Mouse (Mus musculus) limb, embryonic 13.5 days (tissue): Measurements from ENCODE around the gene Zeb2. TPM values are rescaled to one million over a fixed set of nuclear protein-coding genes. Genes with fewer than 3 reads are reported as not detected.

Experiments
- ATAC-seq: fragments of 200-750 bp; cut with Nextera tagmentation; 2 replicates; pipeline ENCODE4 v1.8.0; 2017; ENCODE audit warnings: low read depth, moderate number of reproducible peaks, moderate TSS enrichment; ENCODE audit not compliant: low FRiP score
- H3K27ac ChIP-seq: fragments of 300-500 bp; sonication (generic); 2 replicates; pipeline ENCODE4 v1.5.1; 2015; ENCODE audit warnings: inconsistent platforms, mild to moderate bottlenecking, moderate library complexity
- H3K27me3 ChIP-seq: fragments of 300-500 bp; sonication (generic); 2 replicates; pipeline ENCODE4 v1.6.1; 2015; ENCODE audit warnings: mild to moderate bottlenecking, inconsistent platforms
- H3K36me3 ChIP-seq: fragments of 300-500 bp; sonication (generic); 2 replicates; pipeline ENCODE4 v1.6.1; 2015; ENCODE audit warnings: inconsistent platforms, mild to moderate bottlenecking, moderate library complexity
- H3K4me1 ChIP-seq: fragments of 300-500 bp; sonication (generic); 2 replicates; pipeline ENCODE4 v1.6.1; 2015; ENCODE audit warnings: inconsistent platforms
- H3K4me2 ChIP-seq: fragments of 300-500 bp; sonication (generic); replicated peaks from 2 replicates; pipeline ENCODE4 v1.6.1; 2015; ENCODE audit warnings: inconsistent platforms, mild to moderate bottlenecking, moderate library complexity
- H3K4me3 ChIP-seq: fragments of 300-500 bp; sonication (generic); 2 replicates; pipeline ENCODE4 v1.5.1; 2015; ENCODE audit warnings: moderate library complexity, mild to moderate bottlenecking, inconsistent platforms
- H3K9ac ChIP-seq: fragments of 300-500 bp; sonication (generic); 2 replicates; pipeline ENCODE4 v1.6.1; 2015; ENCODE audit warnings: mild to moderate bottlenecking, inconsistent platforms
- H3K9me3 ChIP-seq: fragments of 300-500 bp; sonication (generic); 2 replicates; pipeline ENCODE4 v1.6.1; 2016; ENCODE audit warnings: inconsistent platforms
- WGBS: fragments of 180-500 bp; shearing (Covaris S2); methylation state at CpG from one replicate; pipeline ENCODE4 v1.1.7; 2015; 5-methylcytosine and 5-hydroxymethylcytosine counted together
- polyA plus RNA-seq: library from polyadenylated mRNA; unstranded; fragments of >200 nt; fragmentation: Nextera tagmentation; extraction: Ambion mirVana; gene quantifications from 2 replicates; pipeline ENCODE4 v1.2.1, GENCODE M21; 2015

The Zeb2 gene
- polyA plus RNA-seq, 1 experiment from 2014 or later, result 31.8 TPM

- Histone ChIP-seq H3K9me3 (no peaks in the 10 kb centered on the region), H3K9ac (no peak overlapping the region)
Observed at GRCm38 (mm10) chr2:45125181-45125580, 8.0 kb upstream of the Zeb2 start.

GRCm38 (mm10) chr2:45123490-45123889, 6.3 kb upstream of the Zeb2 start:
- Histone ChIP-seq H3K4me2 (no peak overlapping the region), H3K9me3 (no peaks in the 10 kb centered on the region), H3K36me3 (no peaks in the 10 kb centered on the region), H3K9ac (no peak overlapping the region), H3K4me3 (no peak overlapping the region), H3K27ac (no peak overlapping the region), H3K27me3 (peaks cover 3% of the 10 kb centered on the region; the same call in 1 of the 2 replicates), H3K4me1 (no peaks in the 10 kb centered on the region)
- WGBS, result 69% methylated on average over 5 of the region's 5 CpGs
- ATAC-seq, result no peak

More at GRCm38 (mm10) chr2:45125181-45125580, 8.0 kb upstream of the Zeb2 start:
- no peak overlapping the region for H3K27ac ChIP-seq
- H3K36me3 ChIP-seq, result no peaks in the 10 kb centered on the region
- no peak overlapping the region for H3K4me3 ChIP-seq
- peaks cover 3% of the 10 kb centered on the region; the same call in 1 of the 2 replicates for H3K27me3 ChIP-seq
- ATAC-seq, result no peak
- WGBS, result 73% methylated on average over 4 of the region's 4 CpGs
- no peaks in the 10 kb centered on the region for H3K4me1 ChIP-seq
- no peak overlapping the region for H3K4me2 ChIP-seq

GRCm38 (mm10) chr2:45118121-45118520, 926 bp upstream of the Zeb2 start:
- Histone ChIP-seq H3K4me3 (no peak overlapping the region), H3K27me3 (peaks cover 30% of the 10 kb centered on the region), H3K9ac (no peak overlapping the region), H3K4me2 (no peak overlapping the region), H3K4me1 (peaks cover 7% of the 10 kb centered on the region), H3K27ac (no peak overlapping the region), H3K36me3 (no peaks in the 10 kb centered on the region), H3K9me3 (no peaks in the 10 kb centered on the region)
- no peak for ATAC-seq
- WGBS, result 33% methylated on average over 3 of the region's 3 CpGs

- no peaks in the 10 kb centered on the region for H3K9me3 ChIP-seq
- no peak overlapping the region for H3K27ac ChIP-seq
- 15% methylated on average over 7 of the region's 7 CpGs for WGBS
- ATAC-seq, result no peak
- peak overlapping the region; percentile 65 for H3K9ac ChIP-seq
- peaks cover 7% of the 10 kb centered on the region for H3K4me1 ChIP-seq
- peaks cover 34% of the 10 kb centered on the region for H3K27me3 ChIP-seq
- peak overlapping the region; percentile 54 for H3K4me3 ChIP-seq
- H3K4me2 ChIP-seq, result peak overlapping the region; percentile 85
- H3K36me3 ChIP-seq, result no peaks in the 10 kb centered on the region
Observed at GRCm38 (mm10) chr2:45117592-45117991, 397 bp upstream of the Zeb2 start.

GRCm38 (mm10) chr2:45116531-45117024, 617 bp downstream of the Zeb2 start:
- H3K4me3 ChIP-seq, result peak overlapping the region; percentile 54
- H3K9me3 ChIP-seq, result no peaks in the 10 kb centered on the region
- under 1% methylated on average over 25 of the region's 25 CpGs for WGBS
- 0 out of 2 replicates have a peak overlapping the region, but pooled peaks have one; percentile 28 for H3K27ac ChIP-seq
- H3K4me1 ChIP-seq, result peaks cover 7% of the 10 kb centered on the region
- ATAC-seq, result peak; percentile 20; the same call in 1 of the 2 replicates
- H3K4me2 ChIP-seq, result peak overlapping the region; percentile 85
- H3K27me3 ChIP-seq, result peaks cover 42% of the 10 kb centered on the region
- peak overlapping the region; percentile 65 for H3K9ac ChIP-seq
- no peaks in the 10 kb centered on the region for H3K36me3 ChIP-seq

GRCm38 (mm10) chr2:45115720-45116495, 1.3 kb downstream of the Zeb2 start:
- Histone ChIP-seq H3K27ac (0 out of 2 replicates have a peak overlapping the region, but pooled peaks have one; percentile 28), H3K9ac (peak overlapping the region; percentile 54; the same call in 1 of the 2 replicates), H3K36me3 (no peaks in the 10 kb centered on the region), H3K27me3 (peaks cover 44% of the 10 kb centered on the region), H3K4me3 (peak overlapping the region; percentile 54), H3K4me2 (peak overlapping the region; percentile 85), H3K9me3 (no peaks in the 10 kb centered on the region), H3K4me1 (peaks cover 10% of the 10 kb centered on the region)
- under 1% methylated on average over 23 of the region's 23 CpGs for WGBS
- ATAC-seq, result no peak

GRCm38 (mm10) chr2:45115211-45115610, 2.0 kb downstream of the Zeb2 start:
- 7% methylated on average over 6 of the region's 6 CpGs for WGBS
- Histone ChIP-seq H3K9me3 (no peaks in the 10 kb centered on the region), H3K27me3 (peaks cover 44% of the 10 kb centered on the region), H3K4me2 (peak overlapping the region; percentile 85), H3K4me1 (peaks cover 10% of the 10 kb centered on the region), H3K36me3 (no peaks in the 10 kb centered on the region), H3K27ac (no peak overlapping the region), H3K9ac (no peak overlapping the region), H3K4me3 (no peak overlapping the region)
- no peak for ATAC-seq

- Histone ChIP-seq H3K9ac (no peak overlapping the region), H3K36me3 (no peaks in the 10 kb centered on the region), H3K27me3 (peaks cover 44% of the 10 kb centered on the region), H3K4me2 (no peak overlapping the region), H3K4me1 (peaks cover 10% of the 10 kb centered on the region), H3K9me3 (no peaks in the 10 kb centered on the region), H3K27ac (no peak overlapping the region), H3K4me3 (no peak overlapping the region)
- no peak for ATAC-seq
- 32% methylated on average over 2 of the region's 2 CpGs for WGBS
Observed at GRCm38 (mm10) chr2:45114596-45114995, 2.6 kb downstream of the Zeb2 start.

GRCm38 (mm10) chr2:45113912-45114311, 3.3 kb downstream of the Zeb2 start:
- Histone ChIP-seq H3K27ac (no peak overlapping the region), H3K4me1 (peaks cover 10% of the 10 kb centered on the region), H3K9me3 (no peaks in the 10 kb centered on the region), H3K4me3 (no peak overlapping the region), H3K36me3 (no peaks in the 10 kb centered on the region), H3K27me3 (peaks cover 44% of the 10 kb centered on the region), H3K4me2 (no peak overlapping the region), H3K9ac (no peak overlapping the region)
- 9% methylated on average over 3 of the region's 3 CpGs for WGBS
- no peak for ATAC-seq

GRCm38 (mm10) chr2:45112891-45113683, 4.1 kb downstream of the Zeb2 start:
- H3K27me3 ChIP-seq, result peaks cover 50% of the 10 kb centered on the region
- H3K9me3 ChIP-seq, result no peaks in the 10 kb centered on the region
- peak overlapping the region; percentile 94 for H3K9ac ChIP-seq
- no peaks in the 10 kb centered on the region for H3K36me3 ChIP-seq
- ATAC-seq, result no peak
- H3K27ac ChIP-seq, result peak overlapping the region; percentile 56; the same call in 1 of the 2 replicates
- 1% methylated on average over 24 of the region's 25 CpGs for WGBS
- H3K4me2 ChIP-seq, result peak overlapping the region; percentile 88
- H3K4me1 ChIP-seq, result peaks cover 16% of the 10 kb centered on the region
- H3K4me3 ChIP-seq, result peak overlapping the region; percentile 73

GRCm38 (mm10) chr2:45112021-45112747, 5.0 kb downstream of the Zeb2 start:
- H3K4me3 ChIP-seq, result peak overlapping the region; percentile 73
- H3K4me1 ChIP-seq, result peaks cover 16% of the 10 kb centered on the region
- H3K36me3 ChIP-seq, result no peaks in the 10 kb centered on the region
- H3K9me3 ChIP-seq, result no peaks in the 10 kb centered on the region
- H3K27ac ChIP-seq, result peak overlapping the region; percentile 56; the same call in 1 of the 2 replicates
- WGBS, result 4% methylated on average over 9 of the region's 9 CpGs
- peak overlapping the region; percentile 94 for H3K9ac ChIP-seq
- ATAC-seq, result no peak
- H3K4me2 ChIP-seq, result peak overlapping the region; percentile 88
- H3K27me3 ChIP-seq, result peaks cover 58% of the 10 kb centered on the region
